Mouse (Mus musculus): ENCODE measurements around the gene Tex48.

Tex48 gene

GRCm38 (mm10) chr4:63622378-63622835, at the start of gene Tex48:
Gene Tex48 (minus strand): TSS chr4:63622428.
- peak; percentile 34 to 42 for DNase-seq

GRCm38 (mm10) chr4:63668255-63668654, 46.0 kb upstream of the Tex48 start:
- DNase-seq = no peak

DNA sequence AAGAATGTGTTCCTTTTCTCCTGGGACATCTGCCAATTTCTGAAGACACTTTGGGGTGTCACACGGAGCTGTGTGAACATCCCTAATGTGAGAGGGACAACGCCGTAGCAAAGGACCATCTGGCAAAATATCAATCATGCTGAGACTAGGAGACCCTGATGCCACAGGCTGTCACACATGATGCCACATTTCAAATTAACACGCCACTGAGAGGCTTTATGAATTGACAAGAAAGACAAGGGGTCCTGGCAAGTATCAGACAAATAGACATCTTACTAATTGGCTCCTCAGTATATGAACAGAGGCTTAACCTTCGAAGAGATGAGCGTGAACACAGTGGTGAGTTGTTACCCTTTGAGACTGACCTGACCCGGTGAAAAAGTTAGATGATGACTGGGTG, 43.5 kb upstream of the Tex48 start:
- no peak for DNase-seq

DNA sequence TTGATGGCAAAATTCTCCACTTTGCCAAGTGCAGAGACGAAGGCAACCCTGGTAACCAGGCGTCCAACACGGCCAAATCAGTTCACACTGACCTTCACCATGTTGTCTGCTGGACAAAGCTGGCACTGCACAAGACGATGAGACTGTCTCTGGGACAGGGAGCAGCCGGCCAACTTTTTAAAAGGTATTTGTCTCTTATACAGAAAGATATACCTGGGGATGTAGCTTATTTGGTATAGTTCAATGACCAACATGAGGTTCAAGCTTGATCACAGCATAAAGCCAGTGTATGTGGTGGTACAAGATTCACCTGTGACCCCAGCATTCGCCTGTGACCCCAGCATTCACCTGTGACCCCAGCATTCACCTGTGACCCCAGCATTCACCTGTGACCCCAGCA, 41.1 kb upstream of the Tex48 start, which contains the start of gene Gm11214:
Gene Gm11214 (minus strand): TSS at position 101 of the 400 bp plus-strand sequence.
- no peak for DNase-seq

GRCm38 (mm10) chr4:63661857-63662256, 39.6 kb upstream of the Tex48 start:
- DNase-seq = no peak

- no peak for DNase-seq
Measured at GRCm38 (mm10) chr4:63661426-63661825, 39.2 kb upstream of the Tex48 start.

GRCm38 (mm10) chr4:63659775-63660174, 37.5 kb upstream of the Tex48 start:
- no peak for DNase-seq

- DNase-seq = no peak
Measured at GRCm38 (mm10) chr4:63659086-63659485, 36.9 kb upstream of the Tex48 start.

DNA sequence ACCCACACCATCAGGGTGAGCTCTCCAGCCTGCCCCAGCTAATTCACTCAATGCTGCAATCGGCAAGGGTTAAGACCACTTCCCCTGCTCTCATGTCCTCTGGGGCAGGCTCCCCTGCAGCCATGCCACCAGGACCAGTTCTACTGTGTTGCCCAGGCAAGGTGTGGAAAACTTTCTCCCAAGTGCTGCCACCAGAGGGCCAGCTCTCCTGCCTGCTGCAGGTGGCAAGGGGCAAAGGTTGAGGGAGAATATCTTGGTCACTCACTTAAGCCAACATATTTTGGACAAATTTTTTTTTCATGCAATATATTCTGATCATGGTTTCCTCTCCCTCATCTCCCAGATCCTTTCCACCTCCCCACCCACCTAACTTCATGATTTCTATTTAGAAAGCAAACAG, 32.2 kb upstream of the Tex48 start:
- DNase-seq = peak in 1 of 2 experiments; percentile 9

- no peak for DNase-seq
Measured at GRCm38 (mm10) chr4:63643956-63644726, 21.9 kb upstream of the Tex48 start.

DNA sequence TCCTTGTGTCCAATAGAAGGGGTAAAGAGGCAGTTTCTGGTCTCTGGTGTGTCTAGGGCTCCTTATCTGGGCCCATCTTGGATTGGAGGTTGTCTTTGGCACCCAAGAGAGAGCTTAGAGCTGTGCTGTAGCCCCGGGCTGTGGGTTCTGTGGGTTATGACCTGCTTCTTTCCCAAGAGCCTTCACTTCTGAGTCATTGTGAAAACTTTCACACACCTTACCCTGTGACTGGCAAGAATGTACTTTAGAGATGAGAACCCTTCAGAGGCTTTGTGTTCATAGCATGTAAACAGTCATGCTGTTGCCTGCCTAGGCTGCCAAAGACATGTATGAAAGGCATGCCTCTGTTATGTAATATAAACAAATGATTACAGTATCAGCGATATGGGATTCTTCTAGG, 17.6 kb upstream of the Tex48 start:
- DNase-seq = no peak

DNA sequence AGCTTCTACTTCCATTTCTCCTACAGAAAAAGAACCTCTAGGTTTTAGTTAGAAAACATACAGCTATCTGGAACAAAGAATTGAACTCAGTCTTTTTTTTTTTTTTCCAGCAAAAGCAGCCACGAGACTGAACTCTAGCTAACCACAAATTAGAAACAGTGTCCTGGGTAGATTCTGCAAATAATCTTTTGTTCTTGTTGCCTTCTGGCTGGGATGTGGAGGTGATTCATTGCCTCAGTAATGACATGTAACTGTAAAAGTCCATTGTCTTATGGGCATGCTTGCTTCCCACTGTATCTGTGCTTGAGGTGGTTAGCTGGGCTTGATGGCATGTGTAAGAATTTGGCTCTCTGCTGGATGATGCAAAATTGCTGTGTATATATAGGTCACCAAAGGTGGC, 16.4 kb upstream of the Tex48 start:
- DNase-seq = no peak

DNA sequence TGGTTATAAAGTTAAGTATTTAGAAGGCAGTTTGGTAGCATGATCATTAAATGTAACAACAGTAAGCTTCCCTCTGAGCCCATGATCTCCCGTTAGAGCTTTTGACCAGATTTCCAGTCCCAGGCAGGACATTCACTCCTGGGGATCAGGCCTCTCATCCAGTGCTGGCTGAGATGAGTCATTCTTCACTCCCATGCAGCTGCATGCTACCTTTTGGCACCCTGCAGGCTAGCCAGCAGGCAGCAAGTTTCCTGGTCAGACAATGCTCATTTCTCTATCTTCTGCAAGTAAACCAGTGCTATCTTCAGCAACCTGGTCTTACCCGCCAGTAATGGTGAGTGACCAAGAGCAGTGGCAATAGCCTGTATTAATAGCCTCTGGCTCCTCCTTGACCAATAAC, 11.0 kb upstream of the Tex48 start:
- DNase-seq = no peak

- no peak for DNase-seq
Measured at GRCm38 (mm10) chr4:63627111-63627510, 4.9 kb upstream of the Tex48 start.

DNA sequence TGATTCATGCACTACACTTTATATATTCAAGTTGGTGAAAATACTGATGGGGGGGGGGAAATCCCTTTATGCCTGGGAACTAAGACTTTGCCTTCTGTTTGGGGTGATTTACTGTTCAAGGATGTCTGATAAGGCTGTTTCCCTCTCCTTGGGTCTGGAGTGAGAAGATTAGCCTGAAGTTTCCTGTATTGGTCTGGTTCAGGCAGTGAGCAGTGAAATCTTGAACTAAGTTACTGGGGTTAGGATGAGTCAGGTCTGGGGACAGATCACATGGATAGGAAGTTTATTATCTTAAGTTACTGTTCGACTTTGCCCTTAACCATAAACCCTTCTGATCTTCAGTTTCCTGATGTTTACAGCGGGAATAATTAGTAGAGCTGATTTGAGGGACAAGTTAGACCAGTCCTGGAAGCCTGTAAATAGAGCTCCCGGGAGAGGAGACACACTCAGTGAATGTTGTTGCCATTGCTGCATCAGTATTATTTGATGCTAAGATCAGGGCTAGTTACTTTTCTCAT, 3.4 kb upstream of the Tex48 start:
- no peak for DNase-seq

- no peak for DNase-seq
Measured at GRCm38 (mm10) chr4:63621861-63622260, 367 bp downstream of the Tex48 start.

DNA sequence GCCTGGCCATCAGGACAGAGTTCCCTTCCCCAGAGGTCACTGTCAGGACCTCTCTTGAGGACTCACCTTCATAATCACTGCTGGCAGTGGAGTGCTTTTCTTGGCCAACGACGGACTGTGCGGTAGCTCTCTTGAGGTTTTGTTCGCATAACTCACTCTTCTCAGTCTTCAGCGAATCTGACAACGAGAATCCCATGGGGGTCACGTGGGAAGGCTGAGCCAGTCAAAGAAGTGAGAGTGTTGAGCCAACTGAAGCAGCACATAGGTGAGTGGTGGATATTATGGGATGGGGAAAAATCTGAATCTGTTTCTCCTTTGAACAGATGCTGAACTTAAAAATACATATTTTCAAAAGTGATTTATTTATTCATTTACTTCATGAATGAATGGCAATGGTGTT, 13.8 kb downstream of the Tex48 start:
- DNase-seq = no peak

DNA sequence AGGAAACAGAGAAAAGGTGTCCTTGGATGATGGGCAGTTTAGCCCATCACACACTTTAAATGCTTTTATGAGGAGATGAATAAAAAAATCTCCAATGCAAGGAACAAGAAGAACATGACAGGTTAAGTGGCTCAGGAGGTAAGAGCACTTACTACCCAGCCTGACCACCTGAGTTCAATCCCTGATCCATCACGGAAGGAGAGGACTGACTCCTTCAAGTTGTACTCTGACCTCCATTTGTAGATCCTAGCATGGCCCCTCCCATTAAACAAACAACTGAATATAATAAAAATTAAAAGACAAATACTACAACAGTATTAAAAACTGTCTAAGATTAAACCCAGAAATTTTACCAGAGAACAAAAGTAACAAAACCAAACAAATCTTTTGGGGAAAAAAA, 16.3 kb downstream of the Tex48 start:
- DNase-seq = no peak

DNA sequence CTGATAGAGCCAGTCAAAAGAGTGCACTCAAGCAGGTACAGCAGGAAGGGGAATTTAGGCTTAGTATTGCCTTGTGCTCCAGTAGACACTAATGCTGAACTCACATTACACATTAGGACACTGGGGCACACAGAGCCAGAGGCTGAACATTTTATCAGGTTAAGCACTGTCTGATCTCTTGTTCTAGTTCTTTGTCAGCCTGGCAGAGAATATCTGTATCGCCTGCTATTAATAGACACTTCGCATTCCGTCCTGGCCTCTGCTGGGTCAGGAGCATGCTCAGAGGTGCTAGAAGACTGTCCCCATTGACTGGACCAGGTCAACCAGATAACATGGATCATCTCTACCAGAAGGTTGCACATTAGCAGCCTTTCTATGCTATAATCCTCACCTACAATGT, 16.7 kb downstream of the Tex48 start:
- no peak for DNase-seq

GRCm38 (mm10) chr4:63604945-63605344, 17.3 kb downstream of the Tex48 start, which contains the start of gene Gm11213:
Gene Gm11213 (minus strand): TSS chr4:63605261.
- DNase-seq = no peak

DNA sequence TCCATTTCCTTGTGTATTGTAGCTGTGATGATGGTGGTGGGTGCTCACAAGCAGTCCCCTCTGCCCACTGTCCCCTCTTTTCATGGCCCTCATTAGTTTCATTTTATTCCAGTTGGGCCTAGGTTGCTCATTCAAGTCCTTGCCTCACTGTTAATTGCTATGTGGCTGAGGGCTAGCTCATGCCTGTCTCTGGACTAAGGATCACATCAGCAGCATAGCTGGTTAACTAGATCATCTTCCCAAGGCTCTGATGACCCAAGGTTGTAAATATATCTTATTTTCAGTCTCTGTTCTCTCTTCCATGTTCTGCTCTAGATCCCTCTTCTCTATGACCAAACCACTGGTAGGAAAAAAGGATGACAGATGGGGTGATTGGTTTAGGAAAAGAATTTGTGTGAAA, 21.0 kb downstream of the Tex48 start:
- DNase-seq = no peak

DNA sequence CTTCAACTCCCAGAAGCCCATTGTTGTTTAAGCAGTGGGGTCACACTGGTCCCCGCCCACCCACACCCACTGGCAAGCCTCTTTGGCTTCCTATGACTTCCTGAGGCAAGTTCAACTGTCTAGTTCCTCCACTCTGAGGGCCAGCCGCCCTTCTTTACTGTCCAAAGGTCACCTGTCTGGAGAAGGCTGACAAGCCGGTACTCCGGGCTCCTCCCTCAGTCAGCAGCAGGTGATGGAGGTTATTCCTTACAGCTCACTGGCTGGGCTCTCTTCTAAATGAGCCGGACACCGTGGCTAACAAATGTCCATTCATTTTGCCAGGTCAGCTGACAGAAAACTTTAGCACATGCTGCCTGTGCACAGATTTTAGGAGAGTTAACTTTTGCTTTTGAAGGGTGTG, 21.4 kb downstream of the Tex48 start:
- no peak for DNase-seq

GRCm38 (mm10) chr4:63596010-63596409, 26.2 kb downstream of the Tex48 start:
- DNase-seq = no peak

DNA sequence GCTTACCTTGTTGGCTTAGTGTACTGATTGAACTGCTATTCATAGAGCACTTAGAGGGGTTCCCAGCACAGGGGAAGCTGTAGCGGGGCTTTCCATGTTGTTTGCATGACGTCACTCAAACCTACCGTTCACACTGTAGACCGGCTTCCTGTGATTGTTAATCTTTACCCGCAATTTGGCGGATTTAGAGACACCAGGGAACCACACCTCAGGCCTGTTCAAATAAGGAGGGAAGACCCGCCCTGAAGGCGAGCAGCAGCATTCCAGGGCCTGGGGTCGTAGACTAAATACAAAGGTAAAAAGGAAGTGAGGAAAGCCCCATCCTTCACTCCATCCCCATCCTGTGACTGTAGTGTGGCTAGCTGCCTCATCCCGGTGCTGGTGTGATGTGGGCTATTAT, 27.0 kb downstream of the Tex48 start:
- DNase-seq = no peak
